Mouse (Mus musculus) cerebellum, adult 2 months (tissue): Measurements from ENCODE around the gene Hip1.

ENCODE experiments used
- CTCF ChIP-seq: fragments of 200-500 bp; IDR thresholded peaks from 2 replicates; pipeline ENCODE4 v1.5.1; 2011; ENCODE audit warnings: low read depth, mild to moderate bottlenecking, control low read depth, low read length, moderate library complexity, borderline replicate concordance; ENCODE audit not compliant: insufficient read depth
- POLR2A ChIP-seq: fragments of 200-500 bp; IDR thresholded peaks from 2 replicates; pipeline ENCODE4 v1.6.1; 2011; ENCODE audit warnings: low read length, control low read depth, borderline replicate concordance; ENCODE audit not compliant: insufficient read depth

GRCm38 (mm10) chr5:135589996-135590784 lies 45.3 kb upstream of the Hip1 start:
- TF ChIP-seq CTCF, result no peak
- no peak for TF ChIP-seq POLR2A
